Mouse (Mus musculus) forebrain, embryonic 14.5 days (tissue): ENCODE measurements around the gene Bcl2l14. TPM values are rescaled to one million over a fixed set of nuclear protein-coding genes. Genes with fewer than 3 reads are reported as not detected.

Experiments
- ATAC-seq: fragments of 200-750 bp; cut with Nextera tagmentation; 2 replicates; pipeline ENCODE4 v1.8.0; 2017; ENCODE audit warnings: mild to moderate bottlenecking, moderate library complexity
- DNase-seq: peaks from one replicate; pipeline ENCODE4 v3.0.0-alpha.2; 2015; ENCODE audit warnings: low spot score
- H3K27ac ChIP-seq: fragments of 300-500 bp; sonication (generic); 2 replicates; pipeline ENCODE4 v1.5.1; 2014; ENCODE audit warnings: low read depth, mild to moderate bottlenecking, control low read depth, low read length, moderate library complexity
- H3K27me3 ChIP-seq: fragments of 300-500 bp; sonication (generic); replicated peaks from 2 replicates; pipeline ENCODE4 v1.6.1; 2014; ENCODE audit warnings: low read length, control low read depth, mixed read lengths; ENCODE audit not compliant: control insufficient read depth, insufficient read depth
- H3K36me3 ChIP-seq: fragments of 300-500 bp; sonication (generic); 2 replicates; pipeline ENCODE4 v1.6.1; 2014; ENCODE audit warnings: low read length, control low read depth; ENCODE audit not compliant: control insufficient read depth, insufficient read depth
- H3K4me1 ChIP-seq: fragments of 300-500 bp; sonication (generic); 2 replicates; pipeline ENCODE4 v1.6.1; 2014; ENCODE audit warnings: antibody characterized with exemption, low read length, control low read depth; ENCODE audit not compliant: control insufficient read depth, insufficient read depth
- H3K4me2 ChIP-seq: fragments of 300-500 bp; sonication (generic); 2 replicates; pipeline ENCODE4 v1.6.1; 2014; ENCODE audit warnings: mild to moderate bottlenecking, control low read depth, low read length
- H3K4me3 ChIP-seq: fragments of 300-500 bp; sonication (generic); 2 replicates; pipeline ENCODE4 v1.5.1; 2014; ENCODE audit warnings: low read depth, low read length, control low read depth
- H3K9ac ChIP-seq: fragments of 300-500 bp; sonication (generic); 2 replicates; pipeline ENCODE4 v1.6.1; 2014; ENCODE audit warnings: mild to moderate bottlenecking, low read length, control low read depth, moderate library complexity
- H3K9me3 ChIP-seq: fragments of 300-500 bp; sonication (generic); replicated peaks from 2 replicates; pipeline ENCODE4 v1.6.1; 2016; ENCODE audit warnings: low read length, control low read depth, mixed read lengths; ENCODE audit not compliant: control insufficient read depth
- WGBS: fragments of 180-500 bp; shearing (Covaris S2); extraction: QIAGEN DNeasy Blood & Tissue Kit; methylation state at CpG from one replicate; pipeline ENCODE4 v1.1.7; 2014; 5-methylcytosine and 5-hydroxymethylcytosine counted together
- polyA plus RNA-seq: library from polyadenylated mRNA; unstranded; fragments of >200 nt; fragmentation: Nextera tagmentation; extraction: Ambion mirVana; gene quantifications from 2 replicates; pipeline ENCODE4 v1.2.1, GENCODE M21; 2014

The Bcl2l14 gene
- polyA plus RNA-seq, 1 experiment from 2014 or later: not detected

DNA sequence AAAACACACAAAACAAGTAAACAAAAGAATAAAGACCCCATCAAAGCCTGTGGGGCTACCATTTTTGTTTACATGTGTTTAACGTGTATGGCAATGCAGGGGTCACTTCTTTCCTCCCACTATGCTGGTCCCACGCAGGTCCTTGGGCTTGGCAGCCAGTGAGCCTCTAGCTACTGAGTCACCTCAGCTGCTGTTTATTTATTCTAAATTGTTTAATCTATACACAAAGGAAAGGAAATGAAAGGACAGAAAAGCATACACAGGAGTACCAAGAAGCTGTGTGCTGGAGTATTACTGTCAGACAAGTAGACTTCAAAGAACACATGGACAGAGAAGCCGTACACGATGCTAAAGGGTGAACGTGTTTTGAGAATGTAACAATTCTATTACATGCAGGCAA, 47.8 kb downstream of the Bcl2l14 start:
- WGBS: 83% methylated on average over 5 of the region's 5 CpGs
- Histone ChIP-seq H3K4me2 (no peak overlapping the region), H3K36me3 (peaks cover 16% of the 10 kb centered on the region), H3K9ac (no peak overlapping the region), H3K27me3 (no peaks in the 10 kb centered on the region), H3K27ac (no peak overlapping the region), H3K4me3 (no peak overlapping the region), H3K4me1 (peaks cover 8% of the 10 kb centered on the region), H3K9me3 (no peaks in the 10 kb centered on the region)
- DNase-seq (no peak), ATAC-seq (no peak)

DNA sequence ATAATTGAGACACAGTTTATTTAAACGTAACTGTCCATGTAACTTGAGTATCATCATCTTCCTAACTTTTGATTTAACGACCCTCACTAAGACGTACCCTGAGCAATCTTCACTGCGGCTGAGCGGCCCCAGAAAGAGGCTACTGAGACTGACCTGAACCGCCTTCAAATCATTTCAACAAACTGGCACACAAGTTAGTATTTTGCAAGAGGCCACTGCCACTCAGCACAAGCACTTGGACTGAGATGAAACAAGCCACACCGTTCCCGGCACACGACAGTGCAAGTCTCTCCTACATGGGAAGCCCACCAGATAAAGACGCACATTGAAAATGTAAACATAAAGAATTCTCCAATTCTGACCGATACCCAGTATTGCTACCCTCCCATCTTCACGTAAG, 52.3 kb downstream of the Bcl2l14 start:
- H3K9ac ChIP-seq: no peak overlapping the region
- 90% methylated on average over 12 of the region's 12 CpGs for WGBS
- no peak overlapping the region for H3K27ac ChIP-seq
- H3K27me3 ChIP-seq: no peaks in the 10 kb centered on the region
- H3K4me3 ChIP-seq: no peak overlapping the region
- no peak for DNase-seq
- H3K9me3 ChIP-seq: no peaks in the 10 kb centered on the region
- ATAC-seq: no peak
- H3K36me3 ChIP-seq: peaks cover 50% of the 10 kb centered on the region
- no peaks in the 10 kb centered on the region for H3K4me1 ChIP-seq
- H3K4me2 ChIP-seq: no peak overlapping the region

DNA sequence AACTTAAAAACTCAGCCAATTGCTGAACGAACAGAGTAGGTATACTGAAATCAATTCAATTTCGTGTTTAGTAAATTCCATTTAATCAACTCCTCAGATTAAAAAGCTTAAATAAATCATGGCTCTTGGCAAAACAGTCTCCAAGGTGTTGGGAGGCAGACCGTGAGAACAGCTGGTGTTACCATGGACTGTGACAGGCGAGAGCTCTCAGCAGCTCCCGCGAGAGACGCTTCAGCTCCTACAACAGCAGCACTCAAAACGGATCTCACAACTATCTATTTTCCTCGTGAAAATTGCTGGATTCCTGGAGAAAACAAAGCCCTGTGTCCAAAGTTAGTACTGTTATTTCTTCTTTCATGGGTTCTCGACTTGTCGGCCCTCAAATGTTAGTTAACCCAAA, 53.8 kb downstream of the Bcl2l14 start:
- H3K9me3 ChIP-seq: no peaks in the 10 kb centered on the region
- no peak overlapping the region for H3K27ac ChIP-seq
- peak; percentile 65; the same call in 1 of the 2 replicates for ATAC-seq
- H3K4me2 ChIP-seq: no peak overlapping the region
- H3K9ac ChIP-seq: no peak overlapping the region
- H3K4me1 ChIP-seq: no peaks in the 10 kb centered on the region
- DNase-seq: peak; percentile 52
- H3K4me3 ChIP-seq: no peak overlapping the region
- WGBS: 53% methylated on average over 11 of the region's 11 CpGs
- H3K27me3 ChIP-seq: no peaks in the 10 kb centered on the region
- peaks cover 63% of the 10 kb centered on the region for H3K36me3 ChIP-seq

DNA sequence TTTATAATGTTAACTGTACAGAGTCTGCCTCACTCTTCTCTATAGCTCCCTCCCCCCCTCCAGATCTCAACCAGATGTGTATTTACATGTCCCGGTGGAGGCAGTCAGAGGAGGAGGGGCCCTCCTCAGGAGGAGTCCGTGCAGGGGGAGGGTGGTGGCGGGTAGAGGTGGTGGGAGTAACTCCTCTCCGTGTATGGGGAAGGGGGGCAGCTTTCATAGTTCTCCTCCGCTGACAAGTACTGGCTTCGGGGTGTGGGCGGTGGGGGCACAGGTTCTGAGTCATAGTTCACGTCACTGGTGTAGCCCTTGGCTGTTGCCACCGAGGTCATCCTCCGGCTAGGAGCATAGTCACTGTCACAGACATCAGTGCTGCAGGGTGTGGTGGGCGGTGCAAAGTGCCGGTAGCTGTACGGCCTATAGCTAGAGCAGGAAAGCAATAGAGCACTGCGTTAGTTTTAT, 54.6 kb downstream of the Bcl2l14 start:
- peaks cover 65% of the 10 kb centered on the region for H3K36me3 ChIP-seq
- DNase-seq: no peak

DNA sequence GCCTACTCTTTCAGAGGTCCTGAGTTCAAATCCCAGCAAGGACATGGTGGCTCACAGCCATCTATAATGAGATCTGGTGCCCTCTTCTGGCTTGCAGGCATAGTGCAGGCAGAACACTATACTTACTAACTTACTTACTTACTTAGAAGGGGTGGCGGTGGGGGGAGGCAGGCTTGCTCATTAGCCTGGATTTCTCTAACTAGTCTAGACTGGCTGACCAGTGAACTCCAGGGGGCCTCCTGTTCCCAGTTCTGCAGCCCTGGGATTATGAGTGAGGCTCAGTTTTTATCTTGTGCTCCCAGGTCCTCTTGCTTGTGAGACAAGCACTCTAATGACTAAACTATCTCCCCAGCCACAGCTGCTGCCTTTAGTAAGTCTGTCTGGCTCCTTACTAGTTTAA, 58.0 kb downstream of the Bcl2l14 start:
- Histone ChIP-seq H3K36me3 (peaks cover 88% of the 10 kb centered on the region), H3K9me3 (no peaks in the 10 kb centered on the region), H3K9ac (no peak overlapping the region), H3K27me3 (no peaks in the 10 kb centered on the region), H3K4me3 (no peak overlapping the region), H3K4me1 (no peaks in the 10 kb centered on the region), H3K4me2 (no peak overlapping the region), H3K27ac (no peak overlapping the region)
- DNase-seq: no peak
- ATAC-seq: no peak
- WGBS: 100% methylated on average over 1 of the region's 1 CpGs

More for the DNA sequence above, 54.6 kb downstream of the Bcl2l14 start:
- Histone ChIP-seq H3K9me3 (no peaks in the 10 kb centered on the region), H3K4me3 (no peak overlapping the region), H3K4me2 (no peak overlapping the region), H3K27ac (no peak overlapping the region; the same call in 1 of the 2 replicates), H3K27me3 (no peaks in the 10 kb centered on the region), H3K4me1 (no peaks in the 10 kb centered on the region), H3K9ac (no peak overlapping the region)
- peak; percentile 65; the same call in 1 of the 2 replicates for ATAC-seq
- WGBS: 77% methylated on average over 14 of the region's 14 CpGs

DNA sequence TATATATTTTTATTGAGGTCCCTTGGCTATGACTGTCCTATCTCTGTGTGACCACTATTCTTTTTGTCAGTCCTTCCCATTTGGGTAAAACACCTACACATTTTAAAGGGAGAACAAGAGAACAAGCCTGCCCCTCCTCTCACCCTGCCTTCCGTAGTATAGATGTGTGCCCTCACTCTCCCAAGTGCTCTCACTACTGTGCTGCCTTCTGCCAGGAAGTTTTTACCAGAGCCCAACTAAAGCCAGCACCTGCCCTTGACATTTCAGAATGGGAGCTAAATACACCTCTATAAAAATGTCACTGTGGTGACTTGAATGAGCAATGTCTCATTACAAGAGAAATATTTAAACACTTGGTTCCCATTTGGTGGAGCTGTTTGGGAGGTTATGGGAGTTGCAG, 62.3 kb downstream of the Bcl2l14 start:
- 92% methylated on average over 1 of the region's 1 CpGs for WGBS
- no peak overlapping the region for H3K4me3 ChIP-seq

DNA sequence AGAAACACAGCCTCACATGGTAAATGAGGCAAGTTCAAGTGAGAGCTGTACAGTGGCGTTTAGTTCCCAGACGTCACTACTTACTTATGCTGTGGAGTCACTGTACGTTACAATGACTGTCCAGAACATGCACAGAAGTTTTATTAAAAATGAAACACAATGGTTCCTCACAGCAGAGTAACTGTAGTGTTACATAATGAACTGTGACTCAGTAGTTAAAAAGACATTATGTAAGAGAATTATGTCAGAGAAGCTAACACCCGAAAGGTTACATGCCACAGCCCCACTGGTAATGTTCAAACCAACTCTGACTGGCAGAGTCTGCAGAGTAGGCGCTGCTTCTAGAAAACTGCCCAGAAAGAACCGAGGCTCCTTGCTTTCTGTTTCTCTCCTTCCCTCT, 65.1 kb downstream of the Bcl2l14 start:
- Histone ChIP-seq H3K27ac (no peak overlapping the region), H3K36me3 (peaks cover 76% of the 10 kb centered on the region), H3K27me3 (no peaks in the 10 kb centered on the region), H3K9ac (no peak overlapping the region), H3K9me3 (no peaks in the 10 kb centered on the region), H3K4me3 (no peak overlapping the region), H3K4me2 (no peak overlapping the region), H3K4me1 (no peaks in the 10 kb centered on the region)
- 89% methylated on average over 6 of the region's 6 CpGs for WGBS
- DNase-seq (no peak), ATAC-seq (no peak)

More for the DNA sequence above, 62.3 kb downstream of the Bcl2l14 start:
- H3K9me3 ChIP-seq: no peaks in the 10 kb centered on the region
- H3K9ac ChIP-seq: no peak overlapping the region
- H3K27me3 ChIP-seq: no peaks in the 10 kb centered on the region
- no peak overlapping the region for H3K4me2 ChIP-seq
- H3K27ac ChIP-seq: no peak overlapping the region
- ATAC-seq: no peak
- H3K4me1 ChIP-seq: no peaks in the 10 kb centered on the region
- H3K36me3 ChIP-seq: peaks cover 84% of the 10 kb centered on the region
- no peak for DNase-seq

DNA sequence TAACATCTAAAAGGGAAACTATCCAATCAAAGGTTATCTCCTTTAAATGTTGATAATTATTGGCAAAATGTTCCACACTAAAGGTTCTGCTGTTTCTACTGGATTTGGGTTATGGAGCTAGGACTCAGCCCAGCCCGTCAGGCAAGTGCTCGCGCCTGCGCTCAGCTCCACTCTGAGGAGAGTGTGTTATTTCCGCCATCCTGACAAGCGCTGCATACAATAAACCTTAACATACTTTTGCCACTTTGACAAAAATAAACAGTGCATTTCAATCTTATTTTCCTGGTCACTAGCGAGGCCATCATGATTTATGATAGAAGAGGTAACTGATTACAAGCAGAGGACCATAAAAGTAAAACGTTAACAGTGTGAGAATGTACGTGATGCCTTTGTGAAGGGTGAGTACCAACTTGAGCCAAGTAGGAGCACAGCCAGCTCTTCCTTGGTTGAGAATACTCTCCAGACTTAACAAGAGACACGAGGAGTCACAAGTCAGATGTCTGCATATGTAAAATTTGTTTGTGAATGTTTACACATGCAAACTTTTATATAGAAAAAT, 70.6 kb downstream of the Bcl2l14 start:
- H3K4me3 ChIP-seq: no peak overlapping the region
- DNase-seq (no peak), ATAC-seq (no peak)
- no peak overlapping the region for H3K4me2 ChIP-seq
- no peak overlapping the region for H3K27ac ChIP-seq
- no peaks in the 10 kb centered on the region for H3K4me1 ChIP-seq
- no peak overlapping the region for H3K9ac ChIP-seq
- peaks cover 51% of the 10 kb centered on the region for H3K36me3 ChIP-seq
- WGBS: 94% methylated on average over 10 of the region's 10 CpGs
- H3K27me3 ChIP-seq: no peaks in the 10 kb centered on the region
- H3K9me3 ChIP-seq: no peaks in the 10 kb centered on the region

DNA sequence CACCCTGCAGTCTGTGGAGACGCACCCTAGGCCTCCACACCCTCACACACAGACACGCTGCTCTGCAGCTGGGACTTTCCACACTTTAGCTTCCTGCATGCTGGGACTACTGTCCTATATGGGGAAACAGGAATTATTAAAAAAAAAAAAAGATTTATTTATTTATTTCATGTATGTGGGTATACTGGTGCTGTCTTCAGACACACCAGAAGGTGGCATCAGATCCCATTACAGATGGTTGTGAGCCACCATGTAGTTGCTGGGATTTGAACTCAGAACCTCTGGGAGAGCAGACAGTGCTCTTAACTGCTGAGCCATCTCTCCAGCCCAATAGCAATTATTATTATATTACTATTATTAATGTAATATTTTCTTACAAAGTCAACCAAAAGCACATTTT, 73.2 kb downstream of the Bcl2l14 start:
- Histone ChIP-seq H3K27ac (no peak overlapping the region), H3K9ac (no peak overlapping the region), H3K4me3 (no peak overlapping the region), H3K9me3 (no peaks in the 10 kb centered on the region), H3K4me2 (no peak overlapping the region), H3K27me3 (no peaks in the 10 kb centered on the region), H3K36me3 (peaks cover 40% of the 10 kb centered on the region), H3K4me1 (no peaks in the 10 kb centered on the region)
- DNase-seq (no peak), ATAC-seq (no peak)
- WGBS: 91% methylated on average over 2 of the region's 2 CpGs
